Mouse (Mus musculus) stomach, postnatal 0 days (tissue): ENCODE measurements around the gene Slco2a1.

Experiments used
- CTCF ChIP-seq: IDR thresholded peaks from 2 replicates; pipeline ENCODE4 v1.5.1; 2016; ENCODE audit warnings: antibody characterized with exemption, low read depth, mild to moderate bottlenecking, moderate library complexity
- EP300 ChIP-seq: optimal IDR thresholded peaks from 2 replicates; pipeline ENCODE3; 2016; ENCODE audit warnings: antibody characterized with exemption

- TF ChIP-seq CTCF, result no peak
- TF ChIP-seq EP300, result no peak
Observed at GRCm38 (mm10) chr9:103090116-103090875, 101.8 kb downstream of the Slco2a1 start.
